Mouse (Mus musculus) forebrain, embryonic 11.5 days (tissue): Measurements from ENCODE around the gene Psma4. TPM values are rescaled to one million over a fixed set of nuclear protein-coding genes. Genes with fewer than 3 reads are reported as not detected.

ENCODE experiments used
- ATAC-seq: fragments of 200-750 bp; cut with Nextera tagmentation; replicated peaks from 2 replicates; pipeline ENCODE4 v1.8.0; 2017; ENCODE audit warnings: moderate TSS enrichment; ENCODE audit not compliant: low FRiP score
- DNase-seq: peaks from one replicate; pipeline ENCODE4 v3.0.0-alpha.2; 2017; ENCODE audit warnings: low spot score
- H3K27ac ChIP-seq: fragments of 300-500 bp; sonication (generic); 2 replicates; pipeline ENCODE4 v1.5.1; 2014; ENCODE audit warnings: low read depth, low read length
- H3K27me3 ChIP-seq: fragments of 300-500 bp; sonication (generic); 2 replicates; pipeline ENCODE4 v1.6.1; 2014; ENCODE audit warnings: mild to moderate bottlenecking, low read length, mixed read lengths; ENCODE audit not compliant: control insufficient read depth, insufficient read depth
- H3K36me3 ChIP-seq: fragments of 300-500 bp; sonication (generic); 2 replicates; pipeline ENCODE4 v1.6.1; 2014; ENCODE audit warnings: mild to moderate bottlenecking, low read length, moderate library complexity, mixed read lengths; ENCODE audit not compliant: control insufficient read depth, insufficient read depth
- H3K4me1 ChIP-seq: fragments of 300-500 bp; sonication (generic); replicated peaks from 2 replicates; pipeline ENCODE4 v1.6.1; 2014; ENCODE audit warnings: low read length, mixed read lengths; ENCODE audit not compliant: control insufficient read depth, insufficient read depth
- H3K4me2 ChIP-seq: fragments of 300-500 bp; sonication (generic); 2 replicates; pipeline ENCODE4 v1.6.1; 2014; ENCODE audit warnings: low read depth, mild to moderate bottlenecking, low read length, moderate library complexity, mixed read lengths; ENCODE audit not compliant: severe bottlenecking
- H3K4me3 ChIP-seq: fragments of 300-500 bp; sonication (generic); 2 replicates; pipeline ENCODE4 v1.5.1; 2014; ENCODE audit warnings: low read depth, low read length
- H3K9ac ChIP-seq: fragments of 300-500 bp; sonication (generic); 2 replicates; pipeline ENCODE4 v1.6.1; 2014; ENCODE audit warnings: low read length
- H3K9me3 ChIP-seq: fragments of 300-500 bp; sonication (generic); 2 replicates; pipeline ENCODE4 v1.6.1; 2016; ENCODE audit warnings: low read length, mixed read lengths; ENCODE audit not compliant: control insufficient read depth
- WGBS: fragments of 180-500 bp; shearing (Covaris S2); extraction: QIAGEN DNeasy Blood & Tissue Kit; methylation state at CpG from one replicate; pipeline ENCODE4 v1.1.7; 2014; 5-methylcytosine and 5-hydroxymethylcytosine counted together
- polyA plus RNA-seq: library from polyadenylated mRNA; unstranded; fragments of >200 nt; fragmentation: Nextera tagmentation; extraction: Ambion mirVana; gene quantifications from 2 replicates; pipeline ENCODE4 v1.2.1, GENCODE M21; 2014

Psma4 gene
- polyA plus RNA-seq, 1 experiment from 2014 or later = 313 TPM

DNA sequence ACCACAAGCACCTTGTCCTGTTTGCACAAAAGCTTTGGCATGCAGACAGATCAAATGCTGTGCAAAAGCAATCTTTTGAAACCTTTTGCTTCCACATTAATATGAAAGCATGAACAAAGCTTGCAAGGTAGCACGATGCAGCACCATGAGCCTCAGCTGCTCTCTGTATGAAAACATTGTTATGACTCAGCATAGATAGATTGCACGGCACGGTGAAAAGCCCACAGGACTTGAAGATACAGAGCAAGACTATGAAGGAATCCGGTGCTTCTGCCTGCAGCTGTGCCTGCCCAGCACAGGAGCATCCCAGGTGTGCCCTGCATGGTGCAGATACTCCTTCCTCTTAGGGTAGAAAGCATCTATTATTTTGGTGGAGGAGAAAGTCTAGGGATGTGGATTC is 53.0 kb downstream of the Psma4 start:
- Histone ChIP-seq H3K4me3 (no peak overlapping the region), H3K9ac (no peak overlapping the region), H3K9me3 (no peaks in the 10 kb centered on the region), H3K36me3 (no peaks in the 10 kb centered on the region), H3K27me3 (no peaks in the 10 kb centered on the region), H3K4me1 (no peaks in the 10 kb centered on the region), H3K4me2 (no peak overlapping the region), H3K27ac (no peak overlapping the region)
- DNase-seq = no peak
- ATAC-seq = no peak
- WGBS = 89% methylated on average over 4 of the region's 4 CpGs

Other genes with a start within 250 kb of the Psma4 start
- gene Wdr61, start 216.3 kb upstream of the Psma4 start, polyA plus RNA-seq = 158 and 159 TPM in 2 replicates
- 219 and 275 TPM in 2 replicates for gene Crabp1, start 186.0 kb upstream of the Psma4 start, polyA plus RNA-seq
- gene Ireb2, start 87.0 kb upstream of the Psma4 start, polyA plus RNA-seq = 60.1 and 72.5 TPM in 2 replicates
- gene Hykk, start 33.5 kb upstream of the Psma4 start, polyA plus RNA-seq = 4.2 and 4.6 TPM in 2 replicates
- gene AY074887, start 208 bp downstream of the Psma4 start, polyA plus RNA-seq = 0.86 and 1.6 TPM in 2 replicates
- 0.43 and 0.96 TPM in 2 replicates for gene Chrna5, start 30.1 kb downstream of the Psma4 start, polyA plus RNA-seq
- gene Chrna3, start 75.8 kb downstream of the Psma4 start, polyA plus RNA-seq = 9.6 and 9.8 TPM in 2 replicates
- 2.4 and 2.5 TPM in 2 replicates for gene Chrnb4, start 98.0 kb downstream of the Psma4 start, polyA plus RNA-seq
- 46.1 and 49.4 TPM in 2 replicates for gene Ube2q2, start 198.1 kb downstream of the Psma4 start, polyA plus RNA-seq